Mouse (Mus musculus): ENCODE measurements around the gene Gm13941.

Gm13941 gene

DNA sequence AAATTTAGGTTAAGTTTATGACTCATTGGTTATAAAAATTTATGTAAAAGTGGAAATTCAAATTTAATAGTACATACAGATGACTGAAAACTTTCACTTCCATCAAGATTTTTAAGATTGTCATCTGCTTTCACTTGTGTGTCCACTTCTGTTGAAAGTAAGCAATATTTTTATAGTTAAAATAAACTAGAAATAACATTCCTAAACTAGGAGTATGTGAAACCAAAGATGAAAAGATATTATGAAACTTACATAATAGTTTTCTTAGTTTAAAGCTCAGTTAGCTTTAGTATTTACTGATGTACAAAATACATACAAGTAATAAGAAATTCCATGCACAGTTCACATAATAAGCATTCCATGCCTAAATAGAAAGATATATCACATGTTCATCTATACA, at the start of gene Gm13941:
Gene Gm13941 (minus strand): TSS at position 101 of the 400 bp plus-strand sequence.
- DNase-seq (ENCODE audit: extremely low read depth, low read depth), result no peak

DNA sequence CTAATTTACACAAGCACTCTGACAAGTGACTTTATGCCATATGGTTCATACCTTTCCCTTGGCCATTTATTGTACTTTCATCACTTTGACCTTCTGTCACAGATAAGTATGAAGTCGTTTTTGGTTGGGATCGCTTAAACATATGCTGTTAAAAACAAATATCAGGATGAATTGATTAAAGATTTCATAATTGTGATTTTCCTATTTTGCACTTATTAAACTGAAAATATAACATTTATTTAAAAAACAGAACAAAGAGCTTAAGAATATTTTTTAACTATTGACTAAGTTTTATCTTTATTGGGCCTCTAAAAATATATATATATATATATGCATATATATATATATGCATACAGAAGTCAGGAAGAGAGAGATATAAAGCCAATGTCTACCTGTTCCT, 47.1 kb upstream of the Gm13941 start, which contains the start of gene Gm15130:
Gene Gm15130 (minus strand): TSS at position 101 of the 400 bp plus-strand sequence.
- no peak for DNase-seq (ENCODE audit: extremely low read depth, low read depth)

DNA sequence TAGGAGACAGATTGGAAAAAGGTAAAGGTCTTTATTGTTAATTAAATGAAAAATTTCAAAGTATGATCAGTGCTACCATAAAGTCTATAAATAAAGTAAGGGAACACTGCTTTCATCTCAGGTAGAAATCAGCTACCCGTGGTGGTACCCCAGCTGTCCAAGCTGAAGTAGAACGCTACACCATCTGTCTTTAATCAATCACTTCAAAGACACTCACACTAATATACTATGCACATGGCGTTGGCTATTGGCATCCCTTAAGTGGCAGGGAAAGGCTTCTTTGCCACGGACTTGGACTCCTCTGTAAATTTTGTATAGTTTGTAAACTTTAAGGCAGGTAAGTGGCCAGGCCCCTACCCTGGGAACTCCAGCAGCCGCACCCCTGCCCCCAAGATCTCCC, 30.0 kb upstream of the Gm13941 start:
- DNase-seq (ENCODE audit: extremely low read depth, low read depth), result no peak

DNA sequence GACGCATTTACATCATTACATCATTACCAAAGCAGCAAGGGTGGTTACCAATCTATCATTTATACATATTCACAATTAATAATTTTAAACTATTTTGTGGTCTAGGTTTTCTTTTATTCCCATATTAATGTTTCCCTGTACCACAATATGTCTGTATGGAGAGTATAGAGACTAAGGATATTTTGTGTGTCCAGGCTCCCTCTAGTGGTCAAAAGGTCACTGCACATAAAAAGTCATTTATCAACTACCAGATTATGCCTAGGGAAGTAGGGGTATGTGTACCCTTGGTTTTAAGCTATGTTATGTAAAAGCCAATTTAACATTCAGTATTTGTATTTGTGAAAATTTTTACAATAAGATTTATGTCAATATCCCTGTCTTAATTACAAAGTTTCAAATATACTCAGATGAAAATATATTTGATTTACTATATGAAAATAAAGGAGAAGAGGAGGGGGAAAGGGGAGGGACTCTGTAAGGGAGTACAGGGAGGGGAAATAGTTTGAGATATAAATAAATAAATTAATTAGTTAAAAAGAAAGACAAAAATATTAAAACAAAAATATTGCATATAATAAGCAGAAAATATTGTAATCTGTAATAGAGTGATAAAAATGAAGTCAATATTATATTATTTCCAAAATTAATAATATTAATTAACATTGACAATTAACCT, 47.1 kb downstream of the Gm13941 start:
- DNase-seq (ENCODE audit: extremely low read depth, low read depth), result peak; percentile 37

Measured in MEL-GATA-1-ER (cell line).